7 mouse cellular contexts compared by ENCODE assay signal in genomic region chr4:149075871-149076575, GRCm38 (mm10). TPM values are rescaled to one million over a fixed set of nuclear protein-coding genes. Genes with fewer than 3 reads are reported as not detected.
DNase-seq lines count a peak whose midpoint lies in the region; ATAC-seq and TF ChIP-seq lines count a peak whose summit lies in the region.

No protein-coding gene starts in this region.

- peaks cover 42% of the 10 kb centered on the region for H3K36me3 ChIP-seq in embryonic facial prominence, embryonic 10.5 days (replicated peaks)
- no peaks in the 10 kb centered on the region for H3K36me3 ChIP-seq in heart, adult 2 months (ENCODE audit: control insufficient read depth, insufficient read depth, low read length)
- peaks cover 46% of the 10 kb centered on the region for H3K36me3 ChIP-seq in limb, embryonic 10.5 days
- peaks cover 29% of the 10 kb centered on the region for H3K36me3 ChIP-seq in midbrain, embryonic 13.5 days

- peak; percentile 78 for TF ChIP-seq CTCF in heart, adult 2 months (IDR thresholded peaks at IDR 0.05)

- no peaks in the 10 kb centered on the region for H3K9me3 ChIP-seq in embryonic facial prominence, embryonic 10.5 days
- H3K9me3 ChIP-seq in limb, embryonic 10.5 days (replicated peaks): no peaks in the 10 kb centered on the region
- no peaks in the 10 kb centered on the region for H3K9me3 ChIP-seq in midbrain, embryonic 13.5 days

- TF ChIP-seq POLR2A in heart, adult 2 months (IDR thresholded peaks at IDR 0.05; ENCODE audit: insufficient read depth, low read depth, low read length): no peak

- H3K79me2 ChIP-seq in heart, adult 2 months (replicated peaks; ENCODE audit: control insufficient read depth, insufficient read depth, low read length): no peaks in the 10 kb centered on the region

- H3K27me3 ChIP-seq in embryonic facial prominence, embryonic 10.5 days (replicated peaks; ENCODE audit: low read depth, poor library complexity, severe bottlenecking): no peaks in the 10 kb centered on the region
- H3K27me3 ChIP-seq in heart, adult 2 months (ENCODE audit: control insufficient read depth, insufficient read depth, low read length): no peaks in the 10 kb centered on the region
- no peaks in the 10 kb centered on the region for H3K27me3 ChIP-seq in limb, embryonic 10.5 days (ENCODE audit: low read depth, poor library complexity, severe bottlenecking)
- no peaks in the 10 kb centered on the region for H3K27me3 ChIP-seq in midbrain, embryonic 13.5 days

- no peak overlapping the region for H3K4me3 ChIP-seq in embryonic facial prominence, embryonic 10.5 days
- no peak overlapping the region for H3K4me3 ChIP-seq in heart, adult 2 months
- H3K4me3 ChIP-seq in limb, embryonic 10.5 days: no peak overlapping the region
- H3K4me3 ChIP-seq in midbrain, embryonic 13.5 days (replicated peaks): no peak overlapping the region

- H3K4me2 ChIP-seq in midbrain, embryonic 13.5 days (replicated peaks): no peak overlapping the region

- TF ChIP-seq EP300 in heart, adult 2 months (IDR thresholded peaks at IDR 0.05; ENCODE audit: insufficient read depth, low read depth, low read length): 0 out of 2 replicates have a peak, but pooled peaks have one; percentile 31

- no peak overlapping the region for H3K9ac ChIP-seq in heart, adult 2 months (ENCODE audit: low read depth, low read length)
- no peak overlapping the region for H3K9ac ChIP-seq in midbrain, embryonic 13.5 days (replicated peaks)

- H3K27ac ChIP-seq in embryonic facial prominence, embryonic 10.5 days (replicated peaks): no peak overlapping the region
- no peak overlapping the region for H3K27ac ChIP-seq in heart, adult 2 months
- H3K27ac ChIP-seq in limb, embryonic 10.5 days: no peak overlapping the region
- 0 out of 2 replicates have a peak overlapping the region, but pooled peaks have one; percentile 10 for H3K27ac ChIP-seq in midbrain, embryonic 13.5 days

- intact Hi-C loops in heart, adult 2 months (cut with DNase I): loop anchor here (1.0 to 2.0 kb wide), 3 partner anchors 334 to 393 kb away; no protein-coding TSS in a partner anchor

- 34% methylated on average over 10 of the region's 10 CpGs for WGBS in embryonic facial prominence, embryonic 10.5 days
- 23% methylated on average over 10 of the region's 10 CpGs for WGBS in heart, adult 2 months
- 43% methylated on average over 10 of the region's 10 CpGs for WGBS in limb, embryonic 10.5 days
- 27% methylated on average over 10 of the region's 10 CpGs for WGBS in midbrain, embryonic 13.5 days

- H3K4me1 ChIP-seq in embryonic facial prominence, embryonic 10.5 days: peaks cover 29% of the 10 kb centered on the region
- peaks cover 2% of the 10 kb centered on the region; the same call in 1 of the 2 replicates for H3K4me1 ChIP-seq in heart, adult 2 months (ENCODE audit: control insufficient read depth, insufficient read depth, low read length)
- peaks cover 17% of the 10 kb centered on the region for H3K4me1 ChIP-seq in limb, embryonic 10.5 days
- H3K4me1 ChIP-seq in midbrain, embryonic 13.5 days (replicated peaks): 0 out of 2 replicates have a peak, but pooled peaks cover 6% of the 10 kb centered on the region

- peak; percentile 84 for DNase-seq in adrenal gland, postnatal 10 days
- peak; percentile 72 for DNase-seq in embryonic facial prominence, embryonic 10.5 days (ENCODE audit: low spot score)
- peak; percentile 64 to 71 for DNase-seq in heart, adult 2 months
- DNase-seq in kidney, adult 18-20 months: peak; percentile 78
- peak; percentile 73 for DNase-seq in limb, embryonic 10.5 days (ENCODE audit: low spot score)
- DNase-seq in spleen, adult 12 weeks (ENCODE audit: low spot score): peak; percentile 42

- peak; percentile 77 for ATAC-seq in midbrain, embryonic 13.5 days

RNA-seq across cellular contexts. Expression of gene Pex14, which starts 23.7 kb away (rescaled TPM):
- total RNA-seq in adrenal gland, postnatal 10 days (2021): 10 to 100 TPM; 67.9 to 74.0 TPM
- 59.0 and 60.7 TPM in 2 replicates for polyA plus RNA-seq in embryonic facial prominence, embryonic 10.5 days (2016; fragmentation: Nextera tagmentation; extraction: Ambion mirVana)
- 10 to 100 TPM; 20.1 to 23.7 TPM for total RNA-seq in heart, adult 2 months (2021)
- 17.4 and 21.2 TPM in 2 replicates for polyA plus RNA-seq in heart, adult 2 months (2012; rRNA removed)
- polyA plus RNA-seq in limb, embryonic 10.5 days (2016; fragmentation: Nextera tagmentation; extraction: Ambion mirVana): 65.0 and 66.1 TPM in 2 replicates
- 50.6 and 55.6 TPM in 2 replicates for polyA plus RNA-seq in midbrain, embryonic 13.5 days (2015; fragmentation: Nextera tagmentation; extraction: Ambion mirVana)

RNA-seq across cellular contexts. Expression of gene Dffa, which starts 27.9 kb away (rescaled TPM):
- 10 to 100 TPM; 21.0 to 23.9 TPM for total RNA-seq in adrenal gland, postnatal 10 days (2021)
- polyA plus RNA-seq in embryonic facial prominence, embryonic 10.5 days (2016; fragmentation: Nextera tagmentation; extraction: Ambion mirVana): 34.2 and 36.9 TPM in 2 replicates
- 10 to 100 TPM; 40.1 to 42.5 TPM for total RNA-seq in heart, adult 2 months (2021)
- 25.3 and 36.8 TPM in 2 replicates for polyA plus RNA-seq in heart, adult 2 months (2012; rRNA removed)
- 30.6 and 33.8 TPM in 2 replicates for polyA plus RNA-seq in limb, embryonic 10.5 days (2016; fragmentation: Nextera tagmentation; extraction: Ambion mirVana)
- 24.7 and 25.5 TPM in 2 replicates for polyA plus RNA-seq in midbrain, embryonic 13.5 days (2015; fragmentation: Nextera tagmentation; extraction: Ambion mirVana)

RNA-seq across cellular contexts. Expression of gene Cort, which starts 50.5 kb away (rescaled TPM):
- 1 to 10 TPM; 1.5 TPM for total RNA-seq in adrenal gland, postnatal 10 days (2021)
- 0.54 TPM in 1 of 2 replicates, not detected in the other for polyA plus RNA-seq in embryonic facial prominence, embryonic 10.5 days (2016; fragmentation: Nextera tagmentation; extraction: Ambion mirVana)
- under 1 TPM; 0.52 to 0.59 TPM for total RNA-seq in heart, adult 2 months (2021)
- polyA plus RNA-seq in heart, adult 2 months (2012; rRNA removed): not detected in 2 replicates
- 0.23 and 0.24 TPM in 2 replicates for polyA plus RNA-seq in limb, embryonic 10.5 days (2016; fragmentation: Nextera tagmentation; extraction: Ambion mirVana)
- 0.42 and 0.53 TPM in 2 replicates for polyA plus RNA-seq in midbrain, embryonic 13.5 days (2015; fragmentation: Nextera tagmentation; extraction: Ambion mirVana)
